Mouse (Mus musculus) cortical plate, adult 2 months (tissue): Measurements from ENCODE around the gene Gipc1.
A peak's percentile ranks its signal among the peaks of the same experiment; 100 is the strongest.

Experiments used
- CTCF ChIP-seq: fragments of 200-500 bp; IDR thresholded peaks from 2 replicates; pipeline ENCODE4 v1.5.1; 2011; ENCODE audit warnings: mild to moderate bottlenecking, control low read depth, low read length; ENCODE audit not compliant: insufficient read depth; ENCODE audit errors: extremely low read depth
- POLR2A ChIP-seq: fragments of 200-500 bp; IDR thresholded peaks from 2 replicates; pipeline ENCODE4 v1.6.1; 2011; ENCODE audit warnings: mild to moderate bottlenecking, low read length, control low read depth; ENCODE audit not compliant: insufficient read depth; ENCODE audit errors: extremely low read depth

GRCm38 (mm10) chr8:83608398-83608829 is 44.1 kb upstream of the Gipc1 start:
- TF ChIP-seq CTCF, result no peak
- TF ChIP-seq POLR2A, result peak; percentile 55; the same call in 1 of the 2 replicates
